ENCODE assay signal across 8 mouse cellular contexts in genomic region chr19:5925311-5925855, GRCm38 (mm10). TPM values are rescaled to one million over a fixed set of nuclear protein-coding genes. Genes with fewer than 3 reads are reported as not detected.
A peak's percentile ranks its signal among the peaks of the same experiment; 100 is the strongest.
DNase-seq lines count a peak whose midpoint lies in the region; ATAC-seq and TF ChIP-seq lines count a peak whose summit lies in the region.

No protein-coding gene starts in this region.

- TF ChIP-seq CTCF in layer of hippocampus, adult 2 months (conservative IDR thresholded peaks at IDR 0.05): no peak

- ATAC-seq in hindbrain, embryonic 16.5 days: no peak
- ATAC-seq in midbrain, embryonic 16.5 days: no peak
- ATAC-seq in CD4-positive, CD25-positive, alpha-beta regulatory T cell, adult 4 months: no peak

- peak overlapping the region; percentile 70 for H3K4me3 ChIP-seq in layer of hippocampus, adult 2 months
- H3K4me3 ChIP-seq in embryonic facial prominence, embryonic 10.5 days: peak overlapping the region; percentile 60
- H3K4me3 ChIP-seq in hindbrain, embryonic 16.5 days (ENCODE audit: low read length): peak overlapping the region; percentile 62
- H3K4me3 ChIP-seq in midbrain, embryonic 16.5 days (ENCODE audit: low read depth, low read length): peak overlapping the region; percentile 74

- no peaks in the 10 kb centered on the region for H3K36me3 ChIP-seq in embryonic facial prominence, embryonic 10.5 days (replicated peaks)
- H3K36me3 ChIP-seq in hindbrain, embryonic 16.5 days (ENCODE audit: control insufficient read depth, insufficient read depth, low read length): no peaks in the 10 kb centered on the region
- H3K36me3 ChIP-seq in midbrain, embryonic 16.5 days (ENCODE audit: control insufficient read depth, insufficient read depth, low read length): no peaks in the 10 kb centered on the region

- no peaks in the 10 kb centered on the region for H3K9me3 ChIP-seq in embryonic facial prominence, embryonic 10.5 days
- H3K9me3 ChIP-seq in hindbrain, embryonic 16.5 days (ENCODE audit: control insufficient read depth, low read length): no peaks in the 10 kb centered on the region
- H3K9me3 ChIP-seq in midbrain, embryonic 16.5 days (replicated peaks; ENCODE audit: control insufficient read depth, low read length, poor library complexity, severe bottlenecking): no peaks in the 10 kb centered on the region

- peaks cover 57% of the 10 kb centered on the region for H3K4me1 ChIP-seq in embryonic facial prominence, embryonic 10.5 days
- H3K4me1 ChIP-seq in hindbrain, embryonic 16.5 days (ENCODE audit: control insufficient read depth, insufficient read depth, low read depth, low read length): peaks cover 23% of the 10 kb centered on the region
- H3K4me1 ChIP-seq in midbrain, embryonic 16.5 days (ENCODE audit: control insufficient read depth, insufficient read depth, low read length): peaks cover 17% of the 10 kb centered on the region

- no peak for DNase-seq in layer of hippocampus, adult 2 months (ENCODE audit: low spot score in 2 of 2)
- DNase-seq in layer of hippocampus, postnatal 25 days (ENCODE audit: extremely low spot score in 1 of 2, low spot score in 1 of 2): no peak
- DNase-seq in embryonic facial prominence, embryonic 10.5 days (ENCODE audit: low spot score): no peak
- DNase-seq in cerebellum, adult 9-10 months: no peak
- no peak for DNase-seq in adrenal gland, adult 2 months

- H3K4me2 ChIP-seq in hindbrain, embryonic 16.5 days (ENCODE audit: low read length): peak overlapping the region; percentile 68
- H3K4me2 ChIP-seq in midbrain, embryonic 16.5 days (ENCODE audit: low read length): peak overlapping the region; percentile 67

- peak overlapping the region; percentile 29 for H3K27ac ChIP-seq in layer of hippocampus, adult 2 months
- peak overlapping the region; percentile 1; the same call in 1 of the 2 replicates for H3K27ac ChIP-seq in embryonic facial prominence, embryonic 10.5 days (replicated peaks)
- H3K27ac ChIP-seq in hindbrain, embryonic 16.5 days (ENCODE audit: low read depth, low read length): peak overlapping the region; percentile 35
- peak overlapping the region; percentile 69 for H3K27ac ChIP-seq in midbrain, embryonic 16.5 days (ENCODE audit: low read length)

- peaks cover 24% of the 10 kb centered on the region for H3K27me3 ChIP-seq in embryonic facial prominence, embryonic 10.5 days (replicated peaks; ENCODE audit: low read depth, poor library complexity, severe bottlenecking)
- no peaks in the 10 kb centered on the region for H3K27me3 ChIP-seq in hindbrain, embryonic 16.5 days (replicated peaks; ENCODE audit: control insufficient read depth, insufficient read depth, low read length)
- H3K27me3 ChIP-seq in midbrain, embryonic 16.5 days (ENCODE audit: control insufficient read depth, insufficient read depth, low read depth, low read length): no peaks in the 10 kb centered on the region

- peak overlapping the region; percentile 53 for H3K9ac ChIP-seq in hindbrain, embryonic 16.5 days (ENCODE audit: low read depth, low read length)
- H3K9ac ChIP-seq in midbrain, embryonic 16.5 days (ENCODE audit: low read depth, low read length): peak overlapping the region; percentile 79

- 35% methylated on average over 11 of the region's 11 CpGs for WGBS in embryonic facial prominence, embryonic 10.5 days
- WGBS in hindbrain, embryonic 16.5 days: 28% methylated on average over 11 of the region's 11 CpGs
- 27% methylated on average over 11 of the region's 11 CpGs for WGBS in midbrain, embryonic 16.5 days

RNA-seq across cellular contexts. Expression of gene Cdc42ep2, which starts 0.8 kb away (rescaled TPM):
- total RNA-seq in layer of hippocampus, adult 2 months (2021): 1 to 10 TPM; 3.4 to 3.8 TPM
- 1 to 10 TPM; 6.3 to 6.4 TPM for total RNA-seq in layer of hippocampus, postnatal 25 days (2021)
- 1.5 and 2.2 TPM in 2 replicates for polyA plus RNA-seq in embryonic facial prominence, embryonic 10.5 days (2016; fragmentation: Nextera tagmentation; extraction: Ambion mirVana)
- 22.2 and 23.4 TPM in 2 replicates for polyA plus RNA-seq in hindbrain, embryonic 16.5 days (2015; fragmentation: Nextera tagmentation; extraction: Ambion mirVana)
- polyA plus RNA-seq in midbrain, embryonic 16.5 days (2015; fragmentation: Nextera tagmentation; extraction: Ambion mirVana): 16.0 and 20.4 TPM in 2 replicates
- polyA plus RNA-seq in CD4-positive, CD25-positive, alpha-beta regulatory T cell, adult 4 months (2017; shearing (Covaris generic)): under 1 TPM in 1 of 2 experiments, not detected in 1; 0.34 TPM
- total RNA-seq in adrenal gland, adult 2 months (2021): 1 to 10 TPM; 5.5 to 8.0 TPM
- polyA plus RNA-seq in adrenal gland, adult 2 months (2012; rRNA removed): 5.6 and 5.9 TPM in 2 replicates

RNA-seq across cellular contexts. Expression of gene Dpf2, which starts 12.6 kb away (rescaled TPM):
- total RNA-seq in layer of hippocampus, adult 2 months (2021): 10 to 100 TPM; 94.1 to 95.3 TPM
- total RNA-seq in layer of hippocampus, postnatal 25 days (2021): 10 to 100 TPM; 82.5 to 95.6 TPM
- 231 and 251 TPM in 2 replicates for polyA plus RNA-seq in embryonic facial prominence, embryonic 10.5 days (2016; fragmentation: Nextera tagmentation; extraction: Ambion mirVana)
- 94.0 and 117 TPM in 2 replicates for polyA plus RNA-seq in hindbrain, embryonic 16.5 days (2015; fragmentation: Nextera tagmentation; extraction: Ambion mirVana)
- polyA plus RNA-seq in midbrain, embryonic 16.5 days (2015; fragmentation: Nextera tagmentation; extraction: Ambion mirVana): 105 and 121 TPM in 2 replicates
- 100 to 1,000 TPM; 214 to 296 TPM for polyA plus RNA-seq in CD4-positive, CD25-positive, alpha-beta regulatory T cell, adult 4 months (2017; shearing (Covaris generic))
- total RNA-seq in adrenal gland, adult 2 months (2021): 100 to 1,000 TPM in 1 of 2 experiments, 10 to 100 TPM in 1; 90.6 to 125 TPM
- polyA plus RNA-seq in adrenal gland, adult 2 months (2012; rRNA removed): 51.7 and 56.3 TPM in 2 replicates

RNA-seq across cellular contexts. Expression of gene Tigd3, which starts 31.4 kb away (rescaled TPM):
- total RNA-seq in layer of hippocampus, adult 2 months (2021): 1 to 10 TPM; 2.5 to 3.2 TPM
- 1 to 10 TPM; 3.4 TPM for total RNA-seq in layer of hippocampus, postnatal 25 days (2021)
- polyA plus RNA-seq in embryonic facial prominence, embryonic 10.5 days (2016; fragmentation: Nextera tagmentation; extraction: Ambion mirVana): 6.8 and 7.4 TPM in 2 replicates
- polyA plus RNA-seq in hindbrain, embryonic 16.5 days (2015; fragmentation: Nextera tagmentation; extraction: Ambion mirVana): 10.0 and 10.2 TPM in 2 replicates
- 13.4 and 14.6 TPM in 2 replicates for polyA plus RNA-seq in midbrain, embryonic 16.5 days (2015; fragmentation: Nextera tagmentation; extraction: Ambion mirVana)
- under 1 TPM; 0.51 to 0.84 TPM for polyA plus RNA-seq in CD4-positive, CD25-positive, alpha-beta regulatory T cell, adult 4 months (2017; shearing (Covaris generic))
- total RNA-seq in adrenal gland, adult 2 months (2021): 1 to 10 TPM; 1.0 to 1.1 TPM
- polyA plus RNA-seq in adrenal gland, adult 2 months (2012; rRNA removed): 0.48 and 0.53 TPM in 2 replicates

RNA-seq across cellular contexts. Expression of gene Pola2, which starts 38.6 kb away (rescaled TPM):
- total RNA-seq in layer of hippocampus, adult 2 months (2021): 1 to 10 TPM; 6.2 to 6.6 TPM
- total RNA-seq in layer of hippocampus, postnatal 25 days (2021): 1 to 10 TPM; 5.4 to 6.5 TPM
- 119 and 120 TPM in 2 replicates for polyA plus RNA-seq in embryonic facial prominence, embryonic 10.5 days (2016; fragmentation: Nextera tagmentation; extraction: Ambion mirVana)
- 22.4 and 26.6 TPM in 2 replicates for polyA plus RNA-seq in hindbrain, embryonic 16.5 days (2015; fragmentation: Nextera tagmentation; extraction: Ambion mirVana)
- 19.4 and 22.4 TPM in 2 replicates for polyA plus RNA-seq in midbrain, embryonic 16.5 days (2015; fragmentation: Nextera tagmentation; extraction: Ambion mirVana)
- 10 to 100 TPM; 13.8 to 15.8 TPM for polyA plus RNA-seq in CD4-positive, CD25-positive, alpha-beta regulatory T cell, adult 4 months (2017; shearing (Covaris generic))
- 10 to 100 TPM; 15.9 to 20.4 TPM for total RNA-seq in adrenal gland, adult 2 months (2021)
- polyA plus RNA-seq in adrenal gland, adult 2 months (2012; rRNA removed): 36.0 and 41.0 TPM in 2 replicates

RNA-seq across cellular contexts. Expression of gene Slc25a45, which starts 47.8 kb away (rescaled TPM):
- total RNA-seq in layer of hippocampus, adult 2 months (2021): 1 to 10 TPM; 3.5 to 3.6 TPM
- 1 to 10 TPM; 3.1 to 3.4 TPM for total RNA-seq in layer of hippocampus, postnatal 25 days (2021)
- 2.5 and 2.9 TPM in 2 replicates for polyA plus RNA-seq in embryonic facial prominence, embryonic 10.5 days (2016; fragmentation: Nextera tagmentation; extraction: Ambion mirVana)
- 2.2 and 2.6 TPM in 2 replicates for polyA plus RNA-seq in hindbrain, embryonic 16.5 days (2015; fragmentation: Nextera tagmentation; extraction: Ambion mirVana)
- polyA plus RNA-seq in midbrain, embryonic 16.5 days (2015; fragmentation: Nextera tagmentation; extraction: Ambion mirVana): 2.0 and 2.2 TPM in 2 replicates
- polyA plus RNA-seq in CD4-positive, CD25-positive, alpha-beta regulatory T cell, adult 4 months (2017; shearing (Covaris generic)): 10 to 100 TPM; 51.6 to 73.7 TPM
- total RNA-seq in adrenal gland, adult 2 months (2021): 10 to 100 TPM; 15.5 to 36.2 TPM
- polyA plus RNA-seq in adrenal gland, adult 2 months (2012; rRNA removed): 42.4 and 44.6 TPM in 2 replicates

Comparison
In these comparisons a context has a peak if more than half of its experiments do, and no peak if none do; other contexts are left out.
1. H3K27ac ChIP-seq: peak in every context shown above with its lines; median percentile 69 in midbrain, embryonic 16.5 days; 35 in hindbrain, embryonic 16.5 days; 29 in layer of hippocampus, adult 2 months; 1 in embryonic facial prominence, embryonic 10.5 days.